Mouse (Mus musculus): ENCODE measurements around the gene Cacng8. TPM values are rescaled to one million over a fixed set of nuclear protein-coding genes. Genes with fewer than 3 reads are reported as not detected.

Gene Cacng8
- polyA plus RNA-seq, 1 experiment from 2014 or later, result 0.27 TPM

- Histone ChIP-seq H3K4me1 (replicated peaks; ENCODE audit: control insufficient read depth, insufficient read depth, low read length) (no peaks in the 10 kb centered on the region), H3K9me3 (ENCODE audit: control insufficient read depth) (no peaks in the 10 kb centered on the region), H3K27ac (ENCODE audit: low read depth, low read length) (no peak overlapping the region), H3K4me3 (ENCODE audit: low read depth, low read length) (no peak overlapping the region), H3K36me3 (ENCODE audit: control insufficient read depth, insufficient read depth) (no peaks in the 10 kb centered on the region), H3K9ac (ENCODE audit: low read depth, low read length) (no peak overlapping the region), H3K27me3 (replicated peaks; ENCODE audit: control insufficient read depth, insufficient read depth, low read length) (no peaks in the 10 kb centered on the region), H3K4me2 (replicated peaks; ENCODE audit: low read depth) (no peak overlapping the region)
- no peak for TF ChIP-seq CTCF (IDR thresholded peaks at IDR 0.05; ENCODE audit: low read depth)
- 84% methylated on average over 5 of the region's 5 CpGs for WGBS
- no peak for ATAC-seq
Observed at GRCm38 (mm10) chr7:3384807-3385319, 5.6 kb upstream of the Cacng8 start.

- Histone ChIP-seq H3K9me3 (ENCODE audit: control insufficient read depth) (no peaks in the 10 kb centered on the region), H3K4me3 (ENCODE audit: low read depth, low read length) (no peak overlapping the region), H3K4me2 (replicated peaks; ENCODE audit: low read depth) (no peak overlapping the region), H3K27me3 (replicated peaks; ENCODE audit: control insufficient read depth, insufficient read depth, low read length) (no peaks in the 10 kb centered on the region), H3K4me1 (replicated peaks; ENCODE audit: control insufficient read depth, insufficient read depth, low read length) (no peaks in the 10 kb centered on the region), H3K27ac (ENCODE audit: low read depth, low read length) (no peak overlapping the region), H3K9ac (ENCODE audit: low read depth, low read length) (no peak overlapping the region), H3K36me3 (ENCODE audit: control insufficient read depth, insufficient read depth) (no peaks in the 10 kb centered on the region)
- TF ChIP-seq CTCF (IDR thresholded peaks at IDR 0.05; ENCODE audit: low read depth), result no peak
- 75% methylated on average over 6 of the region's 6 CpGs for WGBS
- ATAC-seq, result no peak
Observed at GRCm38 (mm10) chr7:3386036-3386730, 4.3 kb upstream of the Cacng8 start.

- no peak for TF ChIP-seq CTCF (IDR thresholded peaks at IDR 0.05; ENCODE audit: low read depth)
- ATAC-seq, result no peak
- Histone ChIP-seq H3K4me3 (ENCODE audit: low read depth, low read length) (no peak overlapping the region), H3K27ac (ENCODE audit: low read depth, low read length) (no peak overlapping the region), H3K36me3 (ENCODE audit: control insufficient read depth, insufficient read depth) (no peaks in the 10 kb centered on the region), H3K9me3 (ENCODE audit: control insufficient read depth) (no peaks in the 10 kb centered on the region), H3K27me3 (replicated peaks; ENCODE audit: control insufficient read depth, insufficient read depth, low read length) (no peaks in the 10 kb centered on the region), H3K9ac (ENCODE audit: low read depth, low read length) (no peak overlapping the region), H3K4me2 (replicated peaks; ENCODE audit: low read depth) (no peak overlapping the region), H3K4me1 (replicated peaks; ENCODE audit: control insufficient read depth, insufficient read depth, low read length) (no peaks in the 10 kb centered on the region)
- WGBS, result 80% methylated on average over 18 of the region's 18 CpGs
Observed at GRCm38 (mm10) chr7:3387761-3388160, 2.7 kb upstream of the Cacng8 start.

- 53% methylated on average over 6 of the region's 6 CpGs for WGBS
- Histone ChIP-seq H3K27me3 (replicated peaks; ENCODE audit: control insufficient read depth, insufficient read depth, low read length) (no peaks in the 10 kb centered on the region), H3K4me3 (ENCODE audit: low read depth, low read length) (no peak overlapping the region), H3K27ac (ENCODE audit: low read depth, low read length) (no peak overlapping the region), H3K9ac (ENCODE audit: low read depth, low read length) (no peak overlapping the region), H3K36me3 (ENCODE audit: control insufficient read depth, insufficient read depth) (no peaks in the 10 kb centered on the region), H3K4me1 (replicated peaks; ENCODE audit: control insufficient read depth, insufficient read depth, low read length) (no peaks in the 10 kb centered on the region), H3K4me2 (replicated peaks; ENCODE audit: low read depth) (no peak overlapping the region), H3K9me3 (ENCODE audit: control insufficient read depth) (no peaks in the 10 kb centered on the region)
- TF ChIP-seq CTCF (IDR thresholded peaks at IDR 0.05; ENCODE audit: low read depth), result no peak
- no peak for ATAC-seq
Observed at GRCm38 (mm10) chr7:3388885-3389284, 1.6 kb upstream of the Cacng8 start.

GRCm38 (mm10) chr7:3389444-3390412 is 755 bp upstream of the Cacng8 start:
- no peaks in the 10 kb centered on the region for H3K36me3 ChIP-seq (ENCODE audit: control insufficient read depth, insufficient read depth)
- ATAC-seq, result no peak
- WGBS, result 3% methylated on average over 17 of the region's 17 CpGs
- peak overlapping the region; percentile 38 for H3K4me2 ChIP-seq (replicated peaks; ENCODE audit: low read depth)
- no peak overlapping the region for H3K9ac ChIP-seq (ENCODE audit: low read depth, low read length)
- H3K27me3 ChIP-seq (replicated peaks; ENCODE audit: control insufficient read depth, insufficient read depth, low read length), result no peaks in the 10 kb centered on the region
- no peaks in the 10 kb centered on the region for H3K9me3 ChIP-seq (ENCODE audit: control insufficient read depth)
- no peak overlapping the region for H3K4me3 ChIP-seq (ENCODE audit: low read depth, low read length)
- no peak for TF ChIP-seq CTCF (IDR thresholded peaks at IDR 0.05; ENCODE audit: low read depth)
- H3K4me1 ChIP-seq (replicated peaks; ENCODE audit: control insufficient read depth, insufficient read depth, low read length), result no peaks in the 10 kb centered on the region
- H3K27ac ChIP-seq (ENCODE audit: low read depth, low read length), result no peak overlapping the region

- no peaks in the 10 kb centered on the region for H3K36me3 ChIP-seq (ENCODE audit: control insufficient read depth, insufficient read depth)
- H3K27ac ChIP-seq (ENCODE audit: low read depth, low read length), result no peak overlapping the region
- 13% methylated on average over 12 of the region's 12 CpGs for WGBS
- H3K9me3 ChIP-seq (ENCODE audit: control insufficient read depth), result no peaks in the 10 kb centered on the region
- H3K4me3 ChIP-seq (ENCODE audit: low read depth, low read length), result no peak overlapping the region
- no peak for ATAC-seq
- H3K4me1 ChIP-seq (replicated peaks; ENCODE audit: control insufficient read depth, insufficient read depth, low read length), result no peaks in the 10 kb centered on the region
- H3K27me3 ChIP-seq (replicated peaks; ENCODE audit: control insufficient read depth, insufficient read depth, low read length), result no peaks in the 10 kb centered on the region
- no peak overlapping the region for H3K9ac ChIP-seq (ENCODE audit: low read depth, low read length)
- no peak for TF ChIP-seq CTCF (IDR thresholded peaks at IDR 0.05; ENCODE audit: low read depth)
- H3K4me2 ChIP-seq (replicated peaks; ENCODE audit: low read depth), result 0 out of 2 replicates have a peak overlapping the region, but pooled peaks have one; percentile 30
Observed at GRCm38 (mm10) chr7:3391081-3391451, 583 bp downstream of the Cacng8 start.

Measured in intestine, postnatal 0 days (tissue).